Mouse (Mus musculus) heart, adult 11 months (tissue): ENCODE results near the gene Adgrg5.

Experiments used
- DNase-seq: peaks from one replicate; pipeline ENCODE4 v3.0.0; 2022

Adgrg5 gene

DNA sequence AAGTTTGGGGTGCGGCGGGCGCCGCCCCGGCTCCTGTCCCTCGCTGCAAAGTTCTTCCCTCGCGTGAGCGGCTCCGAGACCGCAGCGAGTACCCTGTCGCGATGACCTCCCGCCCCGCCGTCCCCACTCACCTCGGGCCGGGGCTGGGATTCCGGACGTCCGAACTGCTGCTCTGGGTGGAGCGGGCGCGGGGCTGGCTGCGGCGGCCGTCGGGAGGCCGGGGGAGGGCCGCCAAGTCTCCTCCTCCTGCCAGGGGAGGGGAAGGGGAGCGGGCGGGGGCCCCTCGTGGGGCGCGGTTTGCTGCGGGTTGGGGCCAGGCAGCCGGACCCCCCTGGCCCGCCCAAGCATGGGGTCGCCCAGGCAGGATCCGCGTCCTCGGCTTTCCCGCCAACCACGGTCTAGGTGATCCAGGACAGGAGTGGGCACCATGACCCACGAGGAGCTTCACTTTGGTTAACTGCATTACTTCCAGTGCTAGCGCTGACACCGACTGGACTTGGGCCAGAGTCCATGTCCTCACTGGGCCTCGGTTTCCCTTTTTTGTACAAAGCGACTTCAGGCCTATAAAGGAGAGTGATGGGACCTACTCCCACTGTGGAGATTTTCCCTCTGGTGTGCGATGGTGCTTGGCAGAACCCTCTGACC, 5.5 kb upstream of the Adgrg5 start, which contains the start of gene Ccdc102a:
Gene Ccdc102a, minus strand, starts transcription at position 248 of the 645 bp plus-strand sequence.
- DNase-seq: peak; percentile 98

DNA sequence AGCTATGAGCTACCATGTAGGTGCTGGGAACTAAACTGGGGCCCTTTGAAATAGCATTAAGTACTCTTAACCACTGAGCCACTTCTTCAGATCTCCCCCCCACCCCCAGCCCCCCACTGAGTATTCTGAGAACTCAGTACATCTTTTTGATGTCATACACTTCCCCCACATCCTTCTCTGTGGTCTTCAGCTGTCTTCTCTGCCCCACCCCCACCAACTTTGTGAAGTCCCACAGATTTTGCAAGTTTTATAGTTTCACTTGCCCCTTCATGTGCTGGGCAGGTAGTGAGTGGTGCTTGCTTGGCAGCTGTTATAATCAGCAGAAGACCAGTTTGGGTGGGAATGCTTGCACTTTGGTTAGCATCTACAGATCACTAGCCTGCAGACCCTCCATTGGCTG, 4.2 kb upstream of the Adgrg5 start:
- DNase-seq: no peak

DNA sequence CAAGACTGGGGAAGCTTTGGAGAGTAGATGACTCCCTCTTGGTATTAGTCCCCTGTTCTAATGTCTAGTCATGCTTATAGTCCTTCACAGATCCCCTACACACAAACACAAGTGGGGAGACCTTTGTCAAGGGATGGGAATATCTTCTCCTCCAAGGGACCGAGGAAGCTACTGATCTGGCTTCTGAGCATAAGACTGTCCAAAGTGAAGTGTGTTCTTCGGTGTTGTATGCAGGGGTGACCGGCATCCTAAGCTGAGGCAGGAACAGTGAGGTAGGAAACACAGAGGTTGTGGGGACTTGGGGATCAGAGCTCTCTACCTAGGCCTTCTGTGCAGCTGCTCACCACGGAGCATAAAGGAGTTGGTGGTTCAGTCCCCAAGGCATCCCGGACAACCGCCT, 1.3 kb upstream of the Adgrg5 start:
- no peak for DNase-seq

DNA sequence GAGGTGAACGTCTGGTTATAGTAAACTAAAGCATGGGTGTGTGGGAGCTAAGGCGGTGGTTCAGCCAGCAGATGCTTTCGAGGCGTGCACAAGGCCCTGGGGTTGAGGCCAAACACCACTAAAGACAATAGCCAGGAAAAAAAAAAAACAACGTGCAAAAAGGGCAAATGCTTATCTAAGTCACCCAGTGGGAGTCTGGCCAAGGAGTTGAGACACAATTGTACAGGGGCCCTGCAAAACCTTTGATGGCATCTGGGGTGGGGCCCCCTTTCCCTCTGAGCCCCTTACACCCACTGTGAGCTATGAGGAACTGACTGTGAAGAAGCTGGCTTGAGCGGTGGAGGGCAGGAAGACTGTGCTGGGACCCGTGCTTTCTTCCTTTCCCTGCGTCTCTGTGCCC, 892 bp upstream of the Adgrg5 start:
- peak; percentile 97 for DNase-seq

DNA sequence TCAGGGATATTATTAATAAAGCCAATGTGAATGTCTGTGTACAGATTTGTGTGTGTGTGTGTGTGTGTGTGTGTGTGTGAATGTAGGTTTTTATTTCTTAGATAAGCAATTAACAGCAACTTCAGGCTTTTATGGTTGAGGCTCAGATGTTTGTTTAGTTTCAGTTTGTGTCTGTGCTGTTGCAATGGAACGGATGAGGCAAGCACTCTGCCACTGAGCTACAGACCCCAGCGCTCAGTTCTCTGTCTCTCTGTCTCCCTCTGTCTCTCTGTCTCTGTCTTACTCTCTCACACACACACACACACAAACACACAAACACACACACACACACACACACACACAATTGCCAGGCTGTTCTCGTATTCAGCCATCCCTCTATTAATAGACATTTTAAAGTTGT, 4.7 kb downstream of the Adgrg5 start:
- DNase-seq: no peak

DNA sequence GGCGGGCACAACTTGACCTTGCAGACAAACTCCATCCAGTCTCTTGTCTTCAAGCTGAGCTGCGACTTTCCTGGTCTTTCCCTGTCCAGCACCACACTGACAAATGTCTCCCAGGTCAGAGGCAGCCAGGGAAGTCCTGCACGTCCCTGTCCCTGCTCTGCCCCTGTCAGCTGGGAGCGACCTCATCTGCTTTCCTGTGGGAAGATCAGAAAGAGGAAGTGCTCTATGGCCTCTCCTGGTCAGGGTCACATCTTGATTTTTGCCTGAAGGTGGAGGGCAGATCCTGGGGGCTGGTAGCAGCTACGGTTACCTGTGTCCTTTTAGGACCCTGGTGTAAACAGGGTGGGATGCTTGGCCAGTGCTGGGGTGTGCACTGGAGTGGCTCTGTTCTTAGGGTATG, 10.4 kb downstream of the Adgrg5 start:
- no peak for DNase-seq

GRCm38 (mm10) chr8:94935172-94935571, 11.7 kb downstream of the Adgrg5 start:
- no peak for DNase-seq

- DNase-seq: peak; percentile 94
Observed at GRCm38 (mm10) chr8:94942566-94942965, 19.1 kb downstream of the Adgrg5 start.

GRCm38 (mm10) chr8:94945185-94945584, 21.7 kb downstream of the Adgrg5 start:
- DNase-seq: no peak

- DNase-seq: no peak
Observed at GRCm38 (mm10) chr8:94948421-94948820, 24.9 kb downstream of the Adgrg5 start.

- no peak for DNase-seq
Observed at GRCm38 (mm10) chr8:94949010-94949409, 25.5 kb downstream of the Adgrg5 start.

GRCm38 (mm10) chr8:94950046-94950445, 26.6 kb downstream of the Adgrg5 start:
- DNase-seq: peak; percentile 96

DNA sequence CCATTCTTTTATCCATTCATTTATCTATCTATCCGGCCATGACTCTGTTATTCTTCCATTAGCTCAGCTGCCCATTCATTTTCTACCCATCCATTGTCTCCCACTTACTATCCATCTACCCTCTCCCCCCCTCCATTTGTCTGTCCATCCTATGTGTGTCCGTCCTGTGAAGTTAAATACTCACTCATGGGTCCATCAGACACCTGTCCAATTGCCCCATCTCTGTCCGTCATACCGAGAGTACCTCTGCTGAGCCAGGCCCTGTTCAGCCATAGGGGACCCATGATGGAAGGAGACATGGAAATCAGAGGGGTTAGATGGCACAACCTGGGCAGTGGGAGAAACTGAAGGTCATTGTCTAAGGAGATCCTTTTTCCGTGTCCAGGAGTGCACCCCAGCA, 27.0 kb downstream of the Adgrg5 start:
- no peak for DNase-seq

DNA sequence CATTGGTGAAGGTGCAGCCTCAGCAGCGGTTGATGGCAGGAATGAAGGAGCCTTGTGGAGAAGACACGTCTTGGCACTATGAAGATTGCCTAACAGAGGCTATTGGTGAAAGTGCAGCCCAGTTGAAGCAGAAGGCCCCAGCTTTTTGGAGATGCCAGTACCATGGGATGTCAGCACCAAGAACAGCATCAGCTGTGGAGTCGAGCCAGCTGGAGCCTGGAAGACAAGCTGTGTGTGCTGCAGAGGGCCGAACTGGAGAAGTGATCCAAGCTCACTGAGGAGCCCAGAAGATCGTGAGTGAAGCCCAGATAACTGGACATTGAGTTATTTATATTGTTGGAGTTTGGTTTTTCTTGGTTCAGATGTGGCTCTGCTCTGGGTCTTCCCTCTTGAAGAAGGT, 28.6 kb downstream of the Adgrg5 start:
- no peak for DNase-seq

DNA sequence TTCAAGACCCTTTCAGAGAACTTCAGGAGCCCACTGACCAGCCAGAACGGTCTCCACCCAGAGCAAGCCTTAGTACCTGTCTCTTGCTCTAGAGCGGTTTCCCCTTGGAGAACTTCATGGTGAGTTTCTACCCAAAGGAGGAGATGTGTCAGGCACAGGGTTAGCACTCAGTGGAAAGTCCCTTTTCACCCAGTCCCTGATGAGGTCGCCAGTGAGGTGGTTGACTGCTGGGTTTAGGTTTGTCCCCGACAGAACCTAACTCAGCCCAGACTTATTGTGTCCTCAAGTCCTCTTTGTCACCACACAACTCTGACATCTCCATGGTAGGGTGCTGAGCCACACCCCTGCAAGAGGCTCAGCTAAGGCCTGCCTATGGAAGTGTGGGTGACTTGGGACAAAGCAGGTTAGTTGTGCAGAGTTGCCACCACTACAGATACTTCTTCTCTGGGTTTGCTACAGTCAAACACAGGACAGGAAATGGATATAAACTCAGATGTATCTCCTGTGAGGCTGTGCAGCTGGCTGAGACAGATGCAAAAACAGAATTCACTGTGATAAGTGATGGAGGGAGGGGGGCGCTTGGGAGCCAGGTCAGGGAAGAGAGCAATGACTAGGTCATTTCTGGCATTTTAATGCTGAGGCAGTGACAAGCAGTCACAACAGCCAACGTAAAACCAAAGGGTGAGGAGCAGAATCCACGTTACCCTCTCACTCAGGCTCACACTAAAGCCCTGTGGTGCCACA, 30.3 kb downstream of the Adgrg5 start:
- no peak for DNase-seq

GRCm38 (mm10) chr8:94954368-94954737, 30.9 kb downstream of the Adgrg5 start:
- no peak for DNase-seq

- no peak for DNase-seq
Observed at GRCm38 (mm10) chr8:94954921-94955758, 31.6 kb downstream of the Adgrg5 start.

- no peak for DNase-seq
Observed at GRCm38 (mm10) chr8:94956078-94956574, 32.6 kb downstream of the Adgrg5 start.

- DNase-seq: no peak
Observed at GRCm38 (mm10) chr8:94962201-94962600, 38.7 kb downstream of the Adgrg5 start.

DNA sequence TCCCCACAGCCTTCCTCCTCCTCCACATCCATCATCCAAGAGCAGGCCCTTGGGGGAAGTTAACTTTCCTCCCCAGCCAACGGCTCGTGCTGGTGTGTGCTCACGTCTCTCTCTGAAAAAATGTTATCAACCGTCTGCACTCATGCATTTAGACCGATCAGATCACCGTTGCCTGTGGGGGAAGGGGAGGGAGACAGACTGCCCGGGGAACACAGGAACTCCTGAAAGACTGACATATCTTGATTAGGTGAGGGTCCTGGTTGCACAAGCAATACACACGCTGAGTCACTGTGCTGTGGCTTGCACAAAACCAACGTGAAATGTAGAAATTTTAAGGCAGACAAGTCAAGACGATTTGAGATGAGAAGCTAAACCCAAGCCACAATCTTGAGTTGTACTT, 41.3 kb downstream of the Adgrg5 start:
- DNase-seq: no peak

DNA sequence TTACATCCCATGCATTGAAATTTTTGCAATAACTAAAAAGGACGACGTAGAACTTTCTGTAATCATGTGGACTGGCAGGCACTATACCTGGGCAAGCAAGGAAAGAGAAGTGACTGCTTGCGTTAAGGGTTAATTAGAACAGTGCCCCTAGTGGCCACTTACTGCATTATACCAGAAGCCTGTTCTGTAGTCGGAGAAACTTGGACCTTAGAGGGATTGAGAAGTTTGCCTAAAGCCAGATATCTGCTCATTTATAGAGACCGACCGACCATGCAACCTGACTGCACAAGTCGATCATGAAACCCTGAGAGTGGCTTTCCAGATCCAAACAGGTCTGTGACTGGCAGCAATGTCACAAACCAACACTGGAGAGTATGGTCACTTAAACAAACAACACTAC, 43.1 kb downstream of the Adgrg5 start:
- DNase-seq: no peak

DNA sequence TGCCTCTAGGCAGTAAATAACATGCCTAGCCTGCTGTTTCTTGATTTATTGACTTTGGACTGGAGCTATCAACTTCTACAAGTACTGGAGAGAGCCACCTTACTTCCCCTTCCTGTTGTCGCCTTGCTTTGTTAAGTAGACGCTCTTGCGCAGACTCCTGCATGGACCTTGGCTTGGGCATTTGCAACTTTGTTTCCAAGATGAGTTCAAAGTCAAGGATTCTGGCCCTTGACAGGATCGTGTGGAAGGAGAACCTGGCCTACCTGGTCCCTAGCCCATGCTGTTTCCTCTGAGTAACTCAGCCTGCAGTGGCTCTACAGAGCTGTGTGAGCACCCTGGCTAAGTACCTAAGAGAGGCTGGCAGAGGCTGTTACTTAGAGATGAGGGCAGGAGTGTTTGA, 43.6 kb downstream of the Adgrg5 start:
- DNase-seq: no peak

DNA sequence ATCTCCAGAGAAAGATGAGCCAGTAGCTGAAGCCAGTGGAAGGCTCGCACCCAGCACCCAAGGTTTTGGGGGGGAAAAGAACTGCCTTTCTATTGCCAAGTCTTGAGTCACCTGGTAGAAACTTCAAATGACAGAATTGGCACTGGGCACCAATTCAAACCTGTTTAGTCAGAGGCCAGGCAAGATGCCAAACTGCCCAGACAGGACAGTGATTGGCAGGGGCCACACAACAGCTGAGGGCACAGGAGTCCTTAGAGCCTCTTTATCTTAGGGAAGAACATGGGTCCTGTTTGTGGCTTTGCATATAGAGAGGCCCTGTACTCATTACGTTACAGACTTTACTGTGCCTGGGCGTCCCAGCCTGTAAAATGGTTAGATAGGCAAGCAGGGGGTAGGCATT, 44.1 kb downstream of the Adgrg5 start:
- DNase-seq: no peak

DNA sequence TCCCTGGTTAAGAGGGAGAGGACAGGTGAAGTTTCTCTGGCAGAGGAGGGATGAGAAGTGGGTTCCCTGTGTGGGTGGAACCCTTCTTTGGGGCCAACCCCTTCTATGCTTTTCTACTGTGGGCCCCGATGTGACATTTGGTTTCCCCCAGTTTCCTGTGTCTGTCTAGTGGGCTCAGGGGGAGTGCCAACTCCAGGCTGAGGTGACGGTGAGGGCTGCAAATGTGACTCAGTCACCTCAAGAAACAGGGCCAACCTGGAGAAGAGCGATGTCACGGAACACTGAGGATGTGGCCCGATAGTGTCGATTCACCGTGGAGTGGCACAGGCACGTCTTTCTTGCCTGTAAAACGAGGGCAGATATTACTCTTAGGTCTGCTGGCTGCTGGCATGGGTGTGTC, 49.8 kb downstream of the Adgrg5 start:
- no peak for DNase-seq
